Comparison of ENCODE assay signal across 9 mouse cellular contexts in genomic region chr6:7692451-7692850, GRCm38 (mm10). TPM values are rescaled to one million over a fixed set of nuclear protein-coding genes. Genes with fewer than 3 reads are reported as not detected.
DNase-seq lines count a peak whose midpoint lies in the region; ATAC-seq and TF ChIP-seq lines count a peak whose summit lies in the region.
"Had no signal": no experiment of that assay in that cellular context is flagged by ENCODE, and none has a peak within 500 bp of the region (broad histone marks: within the 10 kb centered on the region; RNA-seq: fewer than 3 reads in every experiment).

No protein-coding gene starts in this region.

- no peaks in the 10 kb centered on the region; the same call in 1 of the 2 replicates for H3K27me3 ChIP-seq in thymus, adult 2 months (ENCODE audit: control insufficient read depth, insufficient read depth, low read length)
- H3K27me3 ChIP-seq in heart, embryonic 16.5 days (ENCODE audit: control insufficient read depth, insufficient read depth, low read length) = no peaks in the 10 kb centered on the region
- no peaks in the 10 kb centered on the region for H3K27me3 ChIP-seq in liver, embryonic 11.5 days (replicated peaks; ENCODE audit: control insufficient read depth, insufficient read depth, low read length)
- H3K27me3 ChIP-seq: CH12.LX had no signal

- peak overlapping the region; percentile 82 for H3K4me2 ChIP-seq in heart, embryonic 16.5 days (ENCODE audit: low read depth, low read length)
- H3K4me2 ChIP-seq in liver, embryonic 11.5 days = peak overlapping the region; percentile 61

- H3K36me3 ChIP-seq in thymus, adult 2 months (ENCODE audit: control insufficient read depth, insufficient read depth, low read length) = no peaks in the 10 kb centered on the region
- no peaks in the 10 kb centered on the region for H3K36me3 ChIP-seq in heart, embryonic 16.5 days (ENCODE audit: control insufficient read depth, insufficient read depth)
- peaks cover 6% of the 10 kb centered on the region; the same call in 1 of the 2 replicates for H3K36me3 ChIP-seq in liver, embryonic 11.5 days (ENCODE audit: control insufficient read depth, insufficient read depth, low read length)

- no peak overlapping the region for H3K27ac ChIP-seq in thymus, adult 2 months (ENCODE audit: control insufficient read depth, insufficient read depth, low read length)
- no peak overlapping the region for H3K27ac ChIP-seq in heart, embryonic 16.5 days (ENCODE audit: low read length)
- H3K27ac ChIP-seq in liver, embryonic 11.5 days (ENCODE audit: low read depth, low read length) = peak overlapping the region; percentile 92

- H3K9ac ChIP-seq in heart, embryonic 16.5 days (ENCODE audit: low read length) = peak overlapping the region; percentile 65
- peak overlapping the region; percentile 93 for H3K9ac ChIP-seq in liver, embryonic 11.5 days (ENCODE audit: low read depth, low read length)

- H3K9me3 ChIP-seq in heart, embryonic 16.5 days (replicated peaks; ENCODE audit: control insufficient read depth, low read length) = no peaks in the 10 kb centered on the region
- H3K9me3 ChIP-seq in liver, embryonic 11.5 days (ENCODE audit: control insufficient read depth, low read length) = no peaks in the 10 kb centered on the region

- 8% methylated on average over 12 of the region's 12 CpGs for WGBS in thymus, adult 2 months
- WGBS in heart, embryonic 16.5 days = 1% methylated on average over 12 of the region's 12 CpGs
- under 1% methylated on average over 12 of the region's 12 CpGs for WGBS in liver, embryonic 11.5 days

- no peak for TF ChIP-seq POLR2A in thymus, adult 2 months (IDR thresholded peaks at IDR 0.05; ENCODE audit: control insufficient read depth, extremely low read depth, insufficient read depth, low read length, poor library complexity)

- no peak for TF ChIP-seq CTCF in thymus, adult 2 months (IDR thresholded peaks at IDR 0.05; ENCODE audit: borderline replicate concordance, control insufficient read depth, extremely low read depth, insufficient read depth, low read length, poor library complexity)

- H3K4me1 ChIP-seq in thymus, adult 2 months (replicated peaks; ENCODE audit: control insufficient read depth, insufficient read depth, low read length) = 0 out of 2 replicates have a peak, but pooled peaks cover 3% of the 10 kb centered on the region
- H3K4me1 ChIP-seq in heart, embryonic 16.5 days (ENCODE audit: control insufficient read depth, insufficient read depth, low read length) = peaks cover 5% of the 10 kb centered on the region
- peaks cover 35% of the 10 kb centered on the region for H3K4me1 ChIP-seq in liver, embryonic 11.5 days (replicated peaks; ENCODE audit: control insufficient read depth, insufficient read depth, low read length)

- peak; percentile 17 for DNase-seq in cerebellum, adult 11 months
- DNase-seq in cerebellum, adult 8-10 months = no peak
- DNase-seq in thymus, adult 2 months = no peak
- no peak for DNase-seq in thymus, postnatal 14 days
- peak; percentile 59 for DNase-seq in liver, embryonic 11.5 days (ENCODE audit: low spot score)
- peak; percentile 37 for DNase-seq in right cerebral cortex, postnatal 14 days
- no peak for DNase-seq in natural killer cell, adult 2 months (ENCODE audit: low spot score in 2 of 2)

- peak; percentile 67 for ATAC-seq in heart, embryonic 16.5 days (replicated peaks; ENCODE audit: extremely low read depth, insufficient read depth, low FRiP score)
- peak; percentile 44 for ATAC-seq in liver, embryonic 11.5 days (replicated peaks; ENCODE audit: low FRiP score)

- H3K4me3 ChIP-seq in thymus, adult 2 months (ENCODE audit: control insufficient read depth, insufficient read depth, low read length) = peak overlapping the region; percentile 26; the same call in 1 of the 2 replicates
- peak overlapping the region; percentile 68 for H3K4me3 ChIP-seq in heart, embryonic 16.5 days (ENCODE audit: low read length)
- H3K4me3 ChIP-seq in liver, embryonic 11.5 days (ENCODE audit: low read depth, low read length) = peak overlapping the region; percentile 90

RNA-seq across cellular contexts. Expression of gene Asns, which starts 0.6 kb away (rescaled TPM):
- 6.1 and 6.5 TPM in 2 replicates for polyA plus RNA-seq in thymus, adult 2 months (2012; rRNA removed)
- polyA plus RNA-seq in heart, embryonic 16.5 days (2015; fragmentation: Nextera tagmentation; extraction: Ambion mirVana) = 20.0 and 20.2 TPM in 2 replicates
- 501 and 546 TPM in 2 replicates for polyA plus RNA-seq in liver, embryonic 11.5 days (2014; fragmentation: Nextera tagmentation; extraction: Ambion mirVana)

Comparison
In these comparisons a context has a peak if more than half of its experiments do, and no peak if none do; other contexts are left out.
1. DNase-seq: peak in cerebellum, adult 11 months (single experiment), liver, embryonic 11.5 days (single experiment) and right cerebral cortex, postnatal 14 days (single experiment); none in cerebellum, adult 8-10 months (single experiment), thymus, adult 2 months (single experiment), thymus, postnatal 14 days (single experiment) and natural killer cell, adult 2 months (0 of 2).
2. H3K4me3 ChIP-seq: peak in every context shown above with its lines; median percentile 90 in liver, embryonic 11.5 days; 68 in heart, embryonic 16.5 days; 26 in thymus, adult 2 months.
3. RNA of gene Asns, which starts 0.6 kb away (polyA plus RNA-seq): 501 to 546 TPM in liver, embryonic 11.5 days; 20.0 to 20.2 TPM in heart, embryonic 16.5 days and 6.1 to 6.5 TPM in thymus, adult 2 months; every median in the first group is over 10 times any median in the second.